Mouse (Mus musculus): Measurements from ENCODE around the gene Errfi1.

DNA sequence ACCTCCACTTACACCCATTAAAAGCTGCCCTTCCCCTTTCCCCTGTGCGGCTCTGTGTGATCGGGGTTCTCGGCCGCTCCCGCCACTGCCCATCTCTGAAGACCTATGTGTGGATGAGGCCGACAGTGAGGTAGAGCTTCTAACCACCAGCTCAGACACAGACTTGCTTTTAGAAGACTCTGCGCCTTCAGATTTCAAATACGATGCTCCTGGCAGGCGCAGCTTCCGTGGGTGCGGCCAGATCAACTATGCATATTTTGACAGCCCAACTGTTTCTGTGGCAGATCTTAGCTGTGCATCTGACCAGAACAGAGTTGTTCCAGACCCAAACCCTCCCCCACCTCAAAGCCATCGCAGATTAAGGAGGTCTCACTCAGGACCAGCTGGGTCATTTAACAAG, 12.8 kb downstream of the Errfi1 start:
- no peak for TF ChIP-seq CTCF (IDR thresholded peaks at IDR 0.05; ENCODE audit: low read depth)
- no peak for TF ChIP-seq EP300 (optimal IDR thresholded peaks at IDR 0.05)

Measured in stomach, postnatal 0 days (tissue).